Mouse (Mus musculus) megakaryocyte, embryonic 14.5 days (primary cell): ENCODE data around the gene Zfp420.

Experiments used
- FLI1 ChIP-seq: IDR thresholded peaks from 2 replicates; pipeline ENCODE4 v1.6.1; 2012; ENCODE audit warnings: low read length, inconsistent platforms, mixed read lengths
- GATA1 ChIP-seq: IDR thresholded peaks from 3 replicates; pipeline ENCODE4 v1.6.1; 2012; ENCODE audit warnings: mixed read lengths, low read length, inconsistent platforms, borderline replicate concordance

DNA sequence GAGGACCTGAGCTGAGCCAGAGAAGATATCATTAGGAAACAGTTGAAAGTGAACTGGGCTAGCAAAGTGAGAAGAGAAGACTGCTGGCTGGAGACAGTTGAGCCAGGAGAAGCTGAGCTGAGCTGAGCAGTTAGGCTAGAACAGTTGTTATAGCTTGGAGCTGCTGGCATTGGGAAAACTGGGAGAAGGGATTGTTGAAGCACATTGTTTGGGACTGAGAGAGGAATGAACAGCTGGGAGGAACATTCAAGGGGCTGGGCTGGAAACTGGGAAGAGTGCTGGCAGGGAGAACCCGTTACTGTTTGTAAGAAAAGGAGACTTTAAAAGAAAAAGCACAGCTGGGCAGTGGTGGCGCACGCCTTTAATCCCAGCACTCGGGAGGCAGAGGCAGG, 58.3 kb downstream of the Zfp420 start:
- TF ChIP-seq GATA1 (no peak), FLI1 (no peak)
